Mouse (Mus musculus) MEL (cell line): ENCODE results near the gene Senp8. TPM values are rescaled to one million over a fixed set of nuclear protein-coding genes. Genes with fewer than 3 reads are reported as not detected.

Experiments used
- DNase-seq: peaks from one replicate; pipeline ENCODE4 v3.0.0; 2011; ENCODE audit warnings: low read depth, low spot score
- H3K27ac ChIP-seq: 2 replicates; pipeline ENCODE4 v1.5.1; 2012; ENCODE audit warnings: low read depth, mild to moderate bottlenecking, control low read depth, low read length, moderate library complexity; ENCODE audit not compliant: control insufficient read depth
- H3K27me3 ChIP-seq, 2 experiments: fragments of 150-350 bp in 1 of 2; sonication (generic) in 1 of 2; 2 replicates each; pipeline ENCODE4 v1.6.1; 2012; ENCODE audit warnings: low read length in 2 of 2, mild to moderate bottlenecking in 2 of 2, improper control_type of control experiment in 1 of 2, moderate library complexity in 1 of 2; ENCODE audit not compliant: insufficient read depth in 2 of 2, control insufficient read depth in 1 of 2
- H3K36me3 ChIP-seq, 2 experiments: 2 replicates each; pipeline ENCODE4 v1.6.1; 2012 to 2014; ENCODE audit warnings: low read length in 2 of 2, improper control_type of control experiment in 1 of 2, inconsistent platforms in 1 of 2, mild to moderate bottlenecking in 1 of 2; ENCODE audit not compliant: insufficient read depth in 2 of 2, control insufficient read depth in 1 of 2
- H3K4me1 ChIP-seq, 2 experiments: fragments of 150-350 bp in 1 of 2; sonication (generic) in 1 of 2; 2 replicates each; pipeline ENCODE4 v1.6.1; 2012; ENCODE audit warnings: low read length in 2 of 2, improper control_type of control experiment in 1 of 2, mild to moderate bottlenecking in 1 of 2; ENCODE audit not compliant: insufficient read depth in 2 of 2, control insufficient read depth in 1 of 2
- H3K4me3 ChIP-seq, 2 experiments: fragments of 150-350 bp in 1 of 2; sonication (generic) in 1 of 2; 2 replicates each; pipeline ENCODE4 v1.5.1; 2012; ENCODE audit warnings: low read depth in 2 of 2, low read length in 2 of 2, mild to moderate bottlenecking in 2 of 2, moderate library complexity in 2 of 2, control low read depth in 1 of 2, improper control_type of control experiment in 1 of 2; ENCODE audit not compliant: control insufficient read depth in 1 of 2, insufficient read depth in 1 of 2
- H3K79me2 ChIP-seq: 2 replicates; pipeline ENCODE4 v1.6.1; 2012; ENCODE audit warnings: mild to moderate bottlenecking, low read length, moderate library complexity; ENCODE audit not compliant: control insufficient read depth, poor library complexity, insufficient read depth
- H3K9ac ChIP-seq: 2 replicates; pipeline ENCODE4 v1.6.1; 2012; ENCODE audit warnings: low read depth, mild to moderate bottlenecking, control low read depth, low read length, moderate library complexity; ENCODE audit not compliant: control insufficient read depth, poor library complexity, severe bottlenecking
- H3K9me3 ChIP-seq: fragments of 150-350 bp; sonication (generic); replicated peaks from 2 replicates; pipeline ENCODE4 v1.6.1; 2012; ENCODE audit warnings: mild to moderate bottlenecking, low read length, improper control_type of control experiment, moderate library complexity; ENCODE audit not compliant: insufficient read depth
- BHLHE40 ChIP-seq: IDR thresholded peaks from 2 replicates; pipeline ENCODE4 v1.6.1; 2012; ENCODE audit warnings: low read depth, mild to moderate bottlenecking, inconsistent platforms, low read length, improper control_type of control experiment, borderline replicate concordance
- CHD1 ChIP-seq: IDR thresholded peaks from 2 replicates; pipeline ENCODE4 v1.6.1; 2012; ENCODE audit warnings: low read depth, mild to moderate bottlenecking, inconsistent platforms, low read length, improper control_type of control experiment
- CHD2 ChIP-seq: IDR thresholded peaks from 2 replicates; pipeline ENCODE4 v1.6.1; 2011; ENCODE audit warnings: low read length, improper control_type of control experiment
- CTCF ChIP-seq, 3 experiments: IDR thresholded peaks in 2 of 3; conservative IDR thresholded peaks in 1 of 3; 2 replicates each; pipeline ENCODE4 v1.5.1; 2011 to 2012; ENCODE audit warnings: low read length in 3 of 3, low read depth in 2 of 3, mild to moderate bottlenecking in 2 of 3, improper control_type of control experiment in 1 of 3, inconsistent platforms in 1 of 3, mixed read lengths in 1 of 3, moderate library complexity in 1 of 3; ENCODE audit not compliant: control insufficient read depth in 1 of 3, insufficient read depth in 1 of 3, poor library complexity in 1 of 3, severe bottlenecking in 1 of 3
- E2F4 ChIP-seq: IDR thresholded peaks from 2 replicates; pipeline ENCODE4 v1.6.1; 2011; ENCODE audit warnings: low read depth, low read length, improper control_type of control experiment, borderline replicate concordance
- ELF1 ChIP-seq: IDR thresholded peaks from 2 replicates; pipeline ENCODE4 v1.6.1; 2014; ENCODE audit warnings: low read depth, mild to moderate bottlenecking, inconsistent platforms, low read length, improper control_type of control experiment, moderate library complexity
- EP300 ChIP-seq, 2 experiments: IDR thresholded peaks; 2 replicates each; pipeline ENCODE4 v1.6.1; 2011; ENCODE audit warnings: improper control_type of control experiment in 2 of 2, low read length in 2 of 2, low read depth in 1 of 2, mild to moderate bottlenecking in 1 of 2
- ETS1 ChIP-seq: IDR thresholded peaks from 2 replicates; pipeline ENCODE4 v1.6.1; 2012; ENCODE audit warnings: low read depth, mild to moderate bottlenecking, inconsistent platforms, low read length, improper control_type of control experiment, moderate library complexity
- GATA1 ChIP-seq: IDR thresholded peaks from 2 replicates; pipeline ENCODE4 v1.6.1; 2011; ENCODE audit warnings: low read depth, low read length, improper control_type of control experiment
- HCFC1 ChIP-seq: IDR thresholded peaks from 2 replicates; pipeline ENCODE4 v1.6.1; 2012; ENCODE audit warnings: low read depth, mild to moderate bottlenecking, inconsistent platforms, low read length, improper control_type of control experiment, moderate library complexity
- JUND ChIP-seq: IDR thresholded peaks from 2 replicates; pipeline ENCODE4 v1.6.1; 2011; ENCODE audit warnings: low read depth, mild to moderate bottlenecking, improper control_type of control experiment, low read length
- KAT2A ChIP-seq: conservative IDR thresholded peaks from 2 replicates; pipeline ENCODE4 v1.6.1; 2012; ENCODE audit warnings: low read depth, low read length, improper control_type of control experiment, inconsistent platforms
- MAFK ChIP-seq: IDR thresholded peaks from 2 replicates; pipeline ENCODE4 v1.6.1; 2011; ENCODE audit warnings: low read depth, mild to moderate bottlenecking, low read length, improper control_type of control experiment, borderline replicate concordance
- MAX ChIP-seq: IDR thresholded peaks from 2 replicates; pipeline ENCODE4 v1.6.1; 2011; ENCODE audit warnings: low read length, improper control_type of control experiment
- MAZ ChIP-seq: IDR thresholded peaks from 2 replicates; pipeline ENCODE4 v1.6.1; 2012; ENCODE audit warnings: low read depth, mild to moderate bottlenecking, inconsistent platforms, low read length, improper control_type of control experiment
- MXI1 ChIP-seq: IDR thresholded peaks from 2 replicates; pipeline ENCODE4 v1.6.1; 2011; ENCODE audit warnings: mild to moderate bottlenecking, low read depth, low read length, improper control_type of control experiment
- MYB ChIP-seq: IDR thresholded peaks from 2 replicates; pipeline ENCODE4 v1.6.1; 2011; ENCODE audit warnings: mild to moderate bottlenecking, low read depth, low read length, improper control_type of control experiment
- MYC ChIP-seq: IDR thresholded peaks from 2 replicates; pipeline ENCODE4 v1.6.1; 2011; ENCODE audit warnings: low read depth, mild to moderate bottlenecking, low read length, improper control_type of control experiment, moderate library complexity
- NELFE ChIP-seq: IDR thresholded peaks from 2 replicates; pipeline ENCODE4 v1.6.1; 2011; ENCODE audit warnings: low read depth, low read length, improper control_type of control experiment
- NRF1 ChIP-seq: IDR thresholded peaks from 2 replicates; pipeline ENCODE4 v1.6.1; 2014; ENCODE audit warnings: low read depth, mild to moderate bottlenecking, inconsistent platforms, low read length, improper control_type of control experiment, moderate library complexity; ENCODE audit not compliant: poor library complexity, insufficient read depth, severe bottlenecking
- POLR2A ChIP-seq, 2 experiments: IDR thresholded peaks; 2 replicates each; pipeline ENCODE4 v1.6.1; 2011 to 2012; ENCODE audit warnings: low read length in 2 of 2, mild to moderate bottlenecking in 2 of 2, control low read depth in 1 of 2, improper control_type of control experiment in 1 of 2, low read depth in 1 of 2, moderate library complexity in 1 of 2; ENCODE audit not compliant: control insufficient read depth in 1 of 2, insufficient read depth in 1 of 2, poor library complexity in 1 of 2
- POLR2AphosphoS2 ChIP-seq: IDR thresholded peaks from 2 replicates; pipeline ENCODE4 v1.6.1; 2011; ENCODE audit warnings: low read length, improper control_type of control experiment
- RAD21 ChIP-seq: IDR thresholded peaks from 2 replicates; pipeline ENCODE4 v1.6.1; 2011; ENCODE audit warnings: mild to moderate bottlenecking, low read depth, low read length, improper control_type of control experiment
- SIN3A ChIP-seq: IDR thresholded peaks from 2 replicates; pipeline ENCODE4 v1.6.1; 2012; ENCODE audit warnings: low read length, improper control_type of control experiment, inconsistent platforms
- SMC3 ChIP-seq: IDR thresholded peaks from 2 replicates; pipeline ENCODE4 v1.6.1; 2011; ENCODE audit warnings: low read depth, low read length, improper control_type of control experiment
- TAL1 ChIP-seq: IDR thresholded peaks from 2 replicates; pipeline ENCODE4 v1.6.1; 2012; ENCODE audit warnings: mild to moderate bottlenecking, inconsistent platforms, low read length, moderate library complexity, mixed read lengths
- TBP ChIP-seq: IDR thresholded peaks from 2 replicates; pipeline ENCODE4 v1.8.0; 2011; ENCODE audit warnings: low read depth, low read length, improper control_type of control experiment
- TCF12 ChIP-seq: IDR thresholded peaks from 2 replicates; pipeline ENCODE4 v1.6.1; 2014; ENCODE audit warnings: low read depth, mild to moderate bottlenecking, inconsistent platforms, low read length, improper control_type of control experiment, moderate library complexity
- UBTF ChIP-seq: IDR thresholded peaks from 2 replicates; pipeline ENCODE4 v1.6.1; 2012; ENCODE audit warnings: low read depth, mild to moderate bottlenecking, inconsistent platforms, low read length, improper control_type of control experiment, moderate library complexity, borderline replicate concordance; ENCODE audit not compliant: insufficient read depth
- USF1 ChIP-seq: IDR thresholded peaks from 2 replicates; pipeline ENCODE4 v1.6.1; 2014; ENCODE audit warnings: low read depth, mild to moderate bottlenecking, inconsistent platforms, low read length, improper control_type of control experiment, moderate library complexity
- USF2 ChIP-seq, 2 experiments: IDR thresholded peaks; 2 replicates each; pipeline ENCODE4 v1.6.1; 2011 to 2012; ENCODE audit warnings: improper control_type of control experiment in 2 of 2, low read length in 2 of 2, borderline replicate concordance in 1 of 2, inconsistent platforms in 1 of 2, low read depth in 1 of 2, mild to moderate bottlenecking in 1 of 2; ENCODE audit not compliant: insufficient read depth in 1 of 2
- ZC3H11A ChIP-seq: IDR thresholded peaks from 2 replicates; pipeline ENCODE4 v1.6.1; 2012; ENCODE audit warnings: low read depth, mild to moderate bottlenecking, inconsistent platforms, low read length, improper control_type of control experiment
- ZKSCAN1 ChIP-seq: IDR thresholded peaks from 2 replicates; pipeline ENCODE4 v1.6.1; 2012; ENCODE audit warnings: low read depth, mild to moderate bottlenecking, inconsistent platforms, low read length, improper control_type of control experiment, moderate library complexity
- ZMIZ1 ChIP-seq: IDR thresholded peaks from 2 replicates; pipeline ENCODE4 v1.6.1; 2012; ENCODE audit warnings: low read depth, mild to moderate bottlenecking, inconsistent platforms, low read length, improper control_type of control experiment, moderate library complexity
- ZNF384 ChIP-seq: IDR thresholded peaks from 2 replicates; pipeline ENCODE4 v1.6.1; 2012; ENCODE audit warnings: low read depth, mild to moderate bottlenecking, inconsistent platforms, low read length, improper control_type of control experiment
- polyA plus RNA-seq, 2 experiments: library from polyadenylated mRNA; stranded (reverse) in 1 of 2; unstranded in 1 of 2; fragments of >175 nt in 1 of 2; fragments of >200 nt in 1 of 2; gene quantifications; 2 replicates each; pipeline versions ENCODE4 v1.2.1 to v1.2.4; 2012; ENCODE audit warnings: low replicate concordance in 2 of 2, low read depth in 1 of 2; ENCODE audit not compliant: insufficient read length in 2 of 2, insufficient read depth in 1 of 2, missing spikeins in 1 of 2
- total RNA-seq: library from RNA; depleted of rRNA; stranded (reverse); fragments of 300-350 nt; gene quantifications from 2 replicates; pipeline ENCODE4 v1.2.3, GENCODE M21; 2012; rRNA removed

The Senp8 gene
- total RNA-seq (2.7 TPM in 2 replicates), polyA plus RNA-seq (1 to 10 TPM in 1 of 2 experiments, not detected in 1; 5.5 TPM)

GRCm38 (mm10) chr9:59750267-59751065 is at the start of gene Senp8, which contains the start of gene Myo9a:
Gene Senp8 (minus strand): TSS chr9:59750710.
Gene Myo9a (plus strand): TSS chr9:59750896.
- peaks cover 7% of the 10 kb centered on the region for H3K79me2 ChIP-seq
- DNase-seq = peak; percentile 98
- peak within 1 kb of the TSS; percentile 99 for H3K4me3 ChIP-seq
- H3K27ac ChIP-seq = peak within 1 kb of the TSS; percentile 89
- H3K9me3 ChIP-seq = no peaks in the 10 kb centered on the region
- H3K27me3 ChIP-seq = no peaks in the 10 kb centered on the region
- H3K9ac ChIP-seq = peak within 1 kb of the TSS; percentile 94
- H3K4me1 ChIP-seq = peaks cover 6 to 11% of the 10 kb centered on the region in 2 experiments; a peak in 3 of 4 replicates
- TF ChIP-seq NRF1 (peak; percentile 95), USF1 (peak; percentile 97), USF2 (IDR thresholded peaks at IDR 0.05; ENCODE audit: borderline replicate concordance in 1 of 2, insufficient read depth in 1 of 2, low read depth in 1 of 2, low read length in 2 of 2) (peak in 1 of 2 experiments; percentile 82; a peak in 2 of 4 replicates), GATA1 (0 out of 2 replicates have a peak, but pooled peaks have one; percentile 15), CHD2 (no peak), MAFK (no peak), ETS1 (0 out of 2 replicates have a peak, but pooled peaks have one; percentile 36), NELFE (peak; percentile 92), CTCF (IDR thresholded peaks at IDR 0.05 in 2 of 3, conservative IDR thresholded peaks at IDR 0.05 in 1 of 3; ENCODE audit: control insufficient read depth in 1 of 3, insufficient read depth in 1 of 3, low read depth in 2 of 3, low read length in 3 of 3, poor library complexity in 1 of 3, severe bottlenecking in 1 of 3) (0 out of 6 replicates have a peak, but pooled peaks of 1 of the 3 experiments have one; percentile 5), MAX (peak; percentile 50; the same call in 1 of the 2 replicates), ZNF384 (no peak; the same call in 1 of the 2 replicates), KAT2A (no peak; the same call in 1 of the 2 replicates), MYB (no peak), POLR2AphosphoS2 (peak; percentile 93), TAL1 (no peak), SMC3 (no peak), RAD21 (no peak), TCF12 (peak; percentile 37; the same call in 1 of the 2 replicates), HCFC1 (peak; percentile 83), POLR2A (IDR thresholded peaks at IDR 0.05; ENCODE audit: control insufficient read depth in 1 of 2, insufficient read depth in 1 of 2, low read depth in 1 of 2, low read length in 2 of 2, poor library complexity in 1 of 2) (peak; percentile 40 to 91; a peak in 3 of 4 replicates), EP300 (IDR thresholded peaks at IDR 0.05; ENCODE audit: low read depth in 1 of 2, low read length in 2 of 2) (no peak), TBP (peak; percentile 87), E2F4 (no peak), CHD1 (no peak), MAZ (no peak; the same call in 1 of the 2 replicates), SIN3A (no peak; the same call in none of the 2 replicates), ELF1 (peak; percentile 50; the same call in 1 of the 2 replicates), UBTF (no peak), ZC3H11A (no peak), JUND (no peak), MYC (peak; percentile 61), ZMIZ1 (peak; percentile 68; the same call in 1 of the 2 replicates), MXI1 (peak; percentile 54), BHLHE40 (peak; percentile 100), ZKSCAN1 (no peak)
- H3K36me3 ChIP-seq = peaks cover 0 to 16% of the 10 kb centered on the region in 2 experiments; a peak in 2 of 4 replicates
